Mouse (Mus musculus) kidney, adult 2 months (tissue): ENCODE measurements around the gene 9430097D07Rik.
A peak's percentile ranks its signal among the peaks of the same experiment; 100 is the strongest.

Source experiments
- CTCF ChIP-seq: fragments of 200-500 bp; conservative IDR thresholded peaks from 2 replicates; pipeline ENCODE4 v1.5.1; 2011; ENCODE audit warnings: low read depth, mild to moderate bottlenecking, control low read depth, low read length, moderate library complexity, mixed read lengths; ENCODE audit not compliant: insufficient read depth, insufficient read length
- POLR2A ChIP-seq: fragments of 200-500 bp; IDR thresholded peaks from one replicate; pipeline ENCODE4 v1.6.1; 2011; ENCODE audit warnings: low read depth, low read length, control low read depth

- TF ChIP-seq POLR2A (no peak), CTCF (peak; percentile 92)
Measured at GRCm38 (mm10) chr2:32566536-32567063, 8.9 kb downstream of the 9430097D07Rik start.
